8 mouse cellular contexts compared by ENCODE assay signal in genomic region chr16:17233702-17234498, GRCm38 (mm10). TPM values are rescaled to one million over a fixed set of nuclear protein-coding genes. Genes with fewer than 3 reads are reported as not detected.
DNase-seq lines count a peak whose midpoint lies in the region; ATAC-seq lines count a peak whose summit lies in the region.

No protein-coding gene starts in this region.

- H3K4me2 ChIP-seq in stomach, embryonic 15.5 days, result peak overlapping the region; percentile 83

- H3K27ac ChIP-seq in limb, embryonic 10.5 days, result peak overlapping the region; percentile 98
- peak overlapping the region; percentile 91 for H3K27ac ChIP-seq in stomach, embryonic 15.5 days

- peak; percentile 45 for DNase-seq in ovary, postnatal 36 days (ENCODE audit: low spot score)
- no peak for DNase-seq in ovary, adult 18-20 months (ENCODE audit: low spot score)
- DNase-seq in cerebellum, adult 8-10 months, result peak; percentile 39
- DNase-seq in gastrocnemius, adult 18-20 months (ENCODE audit: low spot score), result peak; percentile 14
- DNase-seq in limb, embryonic 10.5 days (ENCODE audit: low spot score), result peak; percentile 80
- peak; percentile 73 for DNase-seq in mesoderm, embryonic 11.5 days (ENCODE audit: low read depth, low spot score)

- peaks cover 42% of the 10 kb centered on the region for H3K4me1 ChIP-seq in limb, embryonic 10.5 days
- H3K4me1 ChIP-seq in stomach, embryonic 15.5 days, result peaks cover 25% of the 10 kb centered on the region

- no peaks in the 10 kb centered on the region for H3K27me3 ChIP-seq in limb, embryonic 10.5 days (ENCODE audit: low read depth, poor library complexity, severe bottlenecking)
- H3K27me3 ChIP-seq in stomach, embryonic 15.5 days (replicated peaks), result no peaks in the 10 kb centered on the region

- H3K36me3 ChIP-seq in limb, embryonic 10.5 days, result 0 out of 2 replicates have a peak, but pooled peaks cover 4% of the 10 kb centered on the region
- no peaks in the 10 kb centered on the region for H3K36me3 ChIP-seq in stomach, embryonic 15.5 days

- H3K9ac ChIP-seq in stomach, embryonic 15.5 days, result peak overlapping the region; percentile 83

- WGBS in limb, embryonic 10.5 days, result under 1% methylated on average over 61 of the region's 62 CpGs
- under 1% methylated on average over 58 of the region's 62 CpGs for WGBS in stomach, embryonic 15.5 days

- peak overlapping the region; percentile 94 for H3K4me3 ChIP-seq in limb, embryonic 10.5 days
- H3K4me3 ChIP-seq in stomach, embryonic 15.5 days (replicated peaks), result peak overlapping the region; percentile 95

- peak; percentile 30 for ATAC-seq in inflammation-experienced regulatory T-cells, adult 6 months
- ATAC-seq in stomach, embryonic 15.5 days (ENCODE audit: insufficient read depth, low FRiP score, low read depth), result peak; percentile 16

- H3K9me3 ChIP-seq in limb, embryonic 10.5 days (replicated peaks), result no peaks in the 10 kb centered on the region
- no peaks in the 10 kb centered on the region for H3K9me3 ChIP-seq in stomach, embryonic 15.5 days

RNA-seq across cellular contexts. Expression of gene Hic2, which starts 0.5 kb away (rescaled TPM):
- total RNA-seq in gastrocnemius, adult 18-20 months (2021), result 1 to 10 TPM; 1.4 to 1.7 TPM
- 1 to 10 TPM in 1 of 3 experiments, under 1 TPM in 2; 0.72 to 1.8 (median 0.83) TPM for polyA plus RNA-seq in inflammation-experienced regulatory T-cells, adult 6 months (2017; shearing (Covaris generic))
- 16.8 and 19.3 TPM in 2 replicates for polyA plus RNA-seq in limb, embryonic 10.5 days (2016; fragmentation: Nextera tagmentation; extraction: Ambion mirVana)
- polyA plus RNA-seq in stomach, embryonic 15.5 days (2015; fragmentation: Nextera tagmentation; extraction: Ambion mirVana), result 4.5 and 6.1 TPM in 2 replicates

RNA-seq across cellular contexts. Expression of gene Rimbp3, which starts 25.5 kb away (rescaled TPM):
- under 1 TPM; 0.05 to 0.07 TPM for total RNA-seq in gastrocnemius, adult 18-20 months (2021)
- polyA plus RNA-seq in inflammation-experienced regulatory T-cells, adult 6 months (2017; shearing (Covaris generic)), result under 1 TPM in 1 of 3 experiments, not detected in 2; 0.07 TPM
- 0.18 and 0.49 TPM in 2 replicates for polyA plus RNA-seq in limb, embryonic 10.5 days (2016; fragmentation: Nextera tagmentation; extraction: Ambion mirVana)
- 0.39 and 0.57 TPM in 2 replicates for polyA plus RNA-seq in stomach, embryonic 15.5 days (2015; fragmentation: Nextera tagmentation; extraction: Ambion mirVana)

RNA-seq across cellular contexts. Expression of gene Ube2l3, which starts 31.5 kb away (rescaled TPM):
- total RNA-seq in gastrocnemius, adult 18-20 months (2021), result 100 to 1,000 TPM; 146 to 149 TPM
- 100 to 1,000 TPM; 241 to 356 (median 330) TPM for polyA plus RNA-seq in inflammation-experienced regulatory T-cells, adult 6 months (2017; shearing (Covaris generic))
- polyA plus RNA-seq in limb, embryonic 10.5 days (2016; fragmentation: Nextera tagmentation; extraction: Ambion mirVana), result 432 and 433 TPM in 2 replicates
- 314 and 339 TPM in 2 replicates for polyA plus RNA-seq in stomach, embryonic 15.5 days (2015; fragmentation: Nextera tagmentation; extraction: Ambion mirVana)

RNA-seq across cellular contexts. Expression of gene Tmem191c, which starts 42.0 kb away (rescaled TPM):
- total RNA-seq in gastrocnemius, adult 18-20 months (2021), result 1 to 10 TPM in 1 of 2 experiments, under 1 TPM in 1; 0.97 to 1.9 TPM
- 10 to 100 TPM; 16.9 to 42.0 (median 36.2) TPM for polyA plus RNA-seq in inflammation-experienced regulatory T-cells, adult 6 months (2017; shearing (Covaris generic))
- 4.7 and 9.1 TPM in 2 replicates for polyA plus RNA-seq in limb, embryonic 10.5 days (2016; fragmentation: Nextera tagmentation; extraction: Ambion mirVana)
- polyA plus RNA-seq in stomach, embryonic 15.5 days (2015; fragmentation: Nextera tagmentation; extraction: Ambion mirVana), result 18.2 and 19.2 TPM in 2 replicates
